ENCODE assay signal across 25 mouse cellular contexts in the genomic region with DNA sequence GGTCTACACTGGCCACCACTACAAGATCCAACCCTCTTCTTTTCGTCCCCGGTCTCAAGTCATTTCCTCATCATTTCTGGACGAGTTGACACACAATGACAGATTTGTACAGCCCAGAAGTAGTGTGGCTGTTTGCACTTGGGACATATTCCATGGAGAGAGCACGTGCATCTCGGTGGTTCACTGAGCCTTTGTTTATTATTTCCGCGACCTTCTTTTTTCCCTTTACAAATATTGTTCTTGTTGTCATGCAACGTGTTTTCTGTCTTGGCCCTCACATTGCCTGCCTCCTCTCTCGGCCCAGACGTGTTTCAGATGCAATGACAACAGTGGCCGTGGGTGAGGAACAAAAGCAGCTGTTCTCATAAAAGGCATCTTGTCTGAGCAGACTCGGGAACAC. TPM values are rescaled to one million over a fixed set of nuclear protein-coding genes. Genes with fewer than 3 reads are reported as not detected.
A peak's percentile ranks its signal among the peaks of the same experiment; 100 is the strongest.
DNase-seq lines count a peak whose midpoint lies in the region; ATAC-seq and TF ChIP-seq lines count a peak whose summit lies in the region.
"Had no signal": no experiment of that assay in that cellular context is flagged by ENCODE, and none has a peak within 500 bp of the region (broad histone marks: within the 10 kb centered on the region; RNA-seq: fewer than 3 reads in every experiment).

No protein-coding gene starts in this region.

- no peak overlapping the region for H3K27ac ChIP-seq in lung, postnatal 0 days (ENCODE audit: low read length)
- no peak overlapping the region for H3K27ac ChIP-seq in midbrain, embryonic 14.5 days (replicated peaks; ENCODE audit: low read depth, low read length)
- H3K27ac ChIP-seq: embryonic facial prominence, embryonic 12.5 days; embryonic facial prominence, embryonic 15.5 days; forebrain, embryonic 15.5 days; heart, embryonic 13.5 days; hindbrain, embryonic 14.5 days; hindbrain, postnatal 0 days had no signal

- TF ChIP-seq EP300 in lung, postnatal 0 days (IDR thresholded peaks at IDR 0.05), result peak; percentile 63; the same call in 1 of the 2 replicates

- DNase-seq in heart, adult 11 months, result peak; percentile 71
- no peak for DNase-seq in heart, adult 18-20 months
- DNase-seq in brain, adult 2 months (ENCODE audit: low read depth, low spot score), result peak; percentile 40
- DNase-seq in lung, postnatal 0 days (ENCODE audit: low spot score), result peak; percentile 90
- DNase-seq in lung, postnatal 25 days (ENCODE audit: low spot score), result peak; percentile 57
- no peak for DNase-seq in ovary, postnatal 10 days (ENCODE audit: low spot score)
- DNase-seq in midbrain, embryonic 14.5 days, result no peak
- no peak for DNase-seq in cerebellum, postnatal 10 days
- DNase-seq: adrenal gland, adult 8-10 months; adrenal gland, postnatal 36 days; cerebellum, adult 11 months; cerebellum, adult 8-10 months; cerebellum, postnatal 25 days; gastrocnemius, postnatal 25 days; heart, postnatal 14 days; heart, postnatal 4 days had no signal

- no peak overlapping the region for H3K4me3 ChIP-seq in lung, postnatal 0 days (ENCODE audit: low read depth, low read length)
- H3K4me3 ChIP-seq in midbrain, embryonic 14.5 days (replicated peaks; ENCODE audit: low read depth, low read length), result no peak overlapping the region
- H3K4me3 ChIP-seq: embryonic facial prominence, embryonic 12.5 days; embryonic facial prominence, embryonic 15.5 days; forebrain, embryonic 15.5 days; heart, embryonic 13.5 days had no signal

- WGBS in lung, postnatal 0 days, result 49% methylated on average over 12 of the region's 12 CpGs
- 80% methylated on average over 12 of the region's 12 CpGs for WGBS in midbrain, embryonic 14.5 days

- no peaks in the 10 kb centered on the region for H3K27me3 ChIP-seq in lung, postnatal 0 days (replicated peaks; ENCODE audit: insufficient read depth, low read length)
- no peaks in the 10 kb centered on the region for H3K27me3 ChIP-seq in midbrain, embryonic 14.5 days (ENCODE audit: control insufficient read depth, insufficient read depth, low read length)
- H3K27me3 ChIP-seq: embryonic facial prominence, embryonic 12.5 days; embryonic facial prominence, embryonic 15.5 days; forebrain, embryonic 15.5 days had no signal

- no peaks in the 10 kb centered on the region for H3K36me3 ChIP-seq in lung, postnatal 0 days (ENCODE audit: insufficient read depth, low read length)
- H3K36me3 ChIP-seq in midbrain, embryonic 14.5 days (ENCODE audit: control insufficient read depth, insufficient read depth, low read length), result no peaks in the 10 kb centered on the region
- H3K36me3 ChIP-seq: embryonic facial prominence, embryonic 12.5 days; embryonic facial prominence, embryonic 15.5 days; forebrain, embryonic 15.5 days; heart, embryonic 13.5 days had no signal

- H3K9me3 ChIP-seq in lung, postnatal 0 days (ENCODE audit: low read length), result no peaks in the 10 kb centered on the region
- no peaks in the 10 kb centered on the region for H3K9me3 ChIP-seq in midbrain, embryonic 14.5 days (ENCODE audit: control insufficient read depth, low read length)
- H3K9me3 ChIP-seq: embryonic facial prominence, embryonic 12.5 days; embryonic facial prominence, embryonic 15.5 days; forebrain, embryonic 15.5 days; heart, embryonic 13.5 days had no signal

- H3K4me1 ChIP-seq in lung, postnatal 0 days (ENCODE audit: insufficient read depth, low read depth, low read length), result no peaks in the 10 kb centered on the region
- H3K4me1 ChIP-seq in midbrain, embryonic 14.5 days (ENCODE audit: control insufficient read depth, insufficient read depth, low read length), result no peaks in the 10 kb centered on the region
- H3K4me1 ChIP-seq: embryonic facial prominence, embryonic 12.5 days; embryonic facial prominence, embryonic 15.5 days; forebrain, embryonic 15.5 days; heart, embryonic 13.5 days had no signal

- no peak overlapping the region for H3K9ac ChIP-seq in lung, postnatal 0 days (replicated peaks; ENCODE audit: low read depth)
- H3K9ac ChIP-seq in midbrain, embryonic 14.5 days (replicated peaks; ENCODE audit: low read length), result no peak overlapping the region
- H3K9ac ChIP-seq: embryonic facial prominence, embryonic 12.5 days; embryonic facial prominence, embryonic 15.5 days; forebrain, embryonic 15.5 days; heart, embryonic 13.5 days; hindbrain, embryonic 14.5 days had no signal

- peak; percentile 91 for ATAC-seq in lung, postnatal 0 days
- no peak for ATAC-seq in midbrain, embryonic 14.5 days (ENCODE audit: low FRiP score, low TSS enrichment)
- ATAC-seq: activated CD4-positive, CD25-positive, alpha-beta regulatory T cell, adult 4 months; forebrain, embryonic 15.5 days; hindbrain, postnatal 0 days; inflammation-experienced regulatory T-cells, adult 6 months had no signal

- no peak for TF ChIP-seq CTCF in lung, postnatal 0 days (IDR thresholded peaks at IDR 0.05)

- no peak overlapping the region for H3K4me2 ChIP-seq in lung, postnatal 0 days (replicated peaks; ENCODE audit: low read depth, low read length)
- no peak overlapping the region for H3K4me2 ChIP-seq in midbrain, embryonic 14.5 days (ENCODE audit: low read length)
- H3K4me2 ChIP-seq: embryonic facial prominence, embryonic 12.5 days; embryonic facial prominence, embryonic 15.5 days; forebrain, embryonic 15.5 days; heart, embryonic 13.5 days; hindbrain, embryonic 14.5 days had no signal

RNA-seq across cellular contexts. Expression of a gene that starts 9.2 kb away (rescaled TPM):
- 1 to 10 TPM; 1.5 to 1.6 TPM for total RNA-seq in heart, adult 18-20 months (2021)
- polyA plus RNA-seq in lung, postnatal 0 days (2015; fragmentation: Nextera tagmentation; extraction: Ambion mirVana), result 44.2 and 45.5 TPM in 2 replicates
- polyA plus RNA-seq in midbrain, embryonic 14.5 days (2014; fragmentation: Nextera tagmentation; extraction: Ambion mirVana), result 3.7 and 4.1 TPM in 2 replicates
- total RNA-seq: common myeloid progenitor, adult 5-6 weeks had no signal
- polyA plus RNA-seq: activated CD4-positive, CD25-positive, alpha-beta regulatory T cell, adult 4 months; inflammation-experienced regulatory T-cells, adult 6 months had no signal

Comparison
In these comparisons a context has a peak if more than half of its experiments do, and no peak if none do; other contexts are left out.
1. DNase-seq: peak in heart, adult 11 months (single experiment), brain, adult 2 months (single experiment), lung, postnatal 0 days (single experiment) and lung, postnatal 25 days (single experiment); none in heart, adult 18-20 months (0 of 2), ovary, postnatal 10 days (single experiment), midbrain, embryonic 14.5 days (single experiment) and cerebellum, postnatal 10 days (0 of 2).